Mouse (Mus musculus) 416B (cell line): ENCODE measurements around the gene Dclk2.

Experiments used
- DNase-seq: peaks from one replicate; pipeline ENCODE4 v3.0.0; 2011; ENCODE audit warnings: low read depth

Gene Dclk2

DNA sequence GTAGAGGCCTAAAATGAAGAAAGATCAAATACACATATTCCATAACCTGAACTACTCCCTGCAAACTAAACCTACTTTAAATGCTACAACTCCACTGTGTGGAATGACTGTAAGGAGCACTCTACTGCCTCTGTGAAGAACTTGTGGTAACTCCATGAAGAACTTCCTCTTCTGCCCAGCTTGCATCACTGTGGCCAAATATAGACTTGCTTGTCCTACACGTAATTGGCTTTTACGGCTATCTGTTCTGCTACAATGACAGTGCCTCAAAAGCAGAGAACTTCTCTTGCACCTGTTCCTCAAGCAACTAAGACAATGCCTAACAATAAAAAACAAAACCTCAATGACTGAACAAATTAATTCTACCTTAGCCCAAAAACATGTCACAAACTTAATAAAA, 26.2 kb downstream of the Dclk2 start:
- DNase-seq, result peak; percentile 70

DNA sequence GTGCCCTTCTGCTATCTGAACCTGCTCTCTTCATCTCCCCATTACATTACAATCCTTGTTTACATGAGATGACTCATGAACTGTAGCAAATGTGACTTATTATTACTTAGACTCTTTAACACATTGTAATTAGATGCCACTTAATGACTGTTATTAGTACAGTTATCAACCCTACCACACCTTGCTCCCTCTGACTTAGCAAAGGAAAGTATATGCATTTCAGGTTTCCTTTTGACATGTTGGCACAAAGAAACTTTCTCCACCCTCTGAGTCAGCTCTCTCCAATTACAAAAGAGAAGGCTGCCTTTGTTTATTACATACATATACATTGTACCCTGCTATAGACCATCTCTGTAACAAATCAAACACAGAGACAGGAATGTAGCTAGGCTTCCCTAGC, 33.1 kb downstream of the Dclk2 start:
- DNase-seq, result no peak

DNA sequence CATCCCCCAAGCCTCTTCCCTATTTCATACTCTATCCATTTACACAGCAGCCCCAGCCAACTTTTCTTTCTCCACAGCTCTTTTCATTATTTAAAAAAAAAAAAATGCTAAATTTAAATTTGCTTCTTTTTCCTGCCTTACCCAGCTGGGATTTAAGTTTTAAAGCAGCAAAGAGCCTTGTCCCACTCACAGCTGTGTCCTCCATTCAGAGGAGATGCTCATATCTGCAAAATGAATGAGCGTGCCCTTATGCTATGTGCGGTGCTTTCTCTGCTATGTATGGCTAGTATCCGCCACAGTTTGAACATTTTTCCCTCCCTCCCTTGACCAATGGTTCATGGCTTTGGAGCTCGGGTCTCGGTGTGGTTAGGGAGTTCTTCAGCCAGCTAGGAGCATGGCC, 35.5 kb downstream of the Dclk2 start:
- DNase-seq, result no peak

DNA sequence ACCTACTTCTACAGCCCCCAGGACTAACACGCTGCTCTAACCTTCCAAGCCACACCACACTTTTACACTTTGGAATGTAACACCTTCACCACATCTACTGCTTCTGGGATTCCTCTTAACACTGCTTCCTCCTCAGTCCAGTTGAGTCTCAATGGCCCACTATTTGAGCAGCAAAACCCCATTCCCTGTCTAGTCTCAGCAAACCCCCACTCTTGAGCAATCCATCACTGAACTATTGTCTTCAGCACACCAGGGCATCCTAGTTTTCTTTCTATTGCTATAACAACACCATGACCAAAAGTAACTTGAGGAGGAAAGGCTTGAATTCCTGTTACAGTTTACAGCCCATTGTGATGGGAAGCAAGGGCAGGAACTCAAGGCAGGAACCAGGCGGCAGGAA, 36.2 kb downstream of the Dclk2 start:
- DNase-seq, result no peak

DNA sequence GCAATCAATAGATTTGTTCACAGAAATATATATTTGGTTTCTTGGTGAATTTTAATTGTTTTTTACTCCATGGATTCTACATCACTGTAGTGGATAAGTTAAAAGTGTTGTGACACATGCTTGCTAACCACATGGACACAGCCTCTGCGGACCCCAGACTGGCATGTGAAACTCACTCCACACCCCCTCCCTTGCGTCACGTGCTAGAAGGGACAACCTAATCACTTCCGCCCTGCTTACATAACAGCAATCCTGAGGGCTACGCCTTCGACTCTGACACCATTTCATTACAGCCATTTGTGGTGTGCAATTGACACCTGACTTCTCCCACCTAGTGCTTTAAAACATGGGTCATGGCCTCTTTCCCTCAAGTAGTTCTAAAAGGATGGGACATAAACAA, 36.7 kb downstream of the Dclk2 start:
- no peak for DNase-seq

DNA sequence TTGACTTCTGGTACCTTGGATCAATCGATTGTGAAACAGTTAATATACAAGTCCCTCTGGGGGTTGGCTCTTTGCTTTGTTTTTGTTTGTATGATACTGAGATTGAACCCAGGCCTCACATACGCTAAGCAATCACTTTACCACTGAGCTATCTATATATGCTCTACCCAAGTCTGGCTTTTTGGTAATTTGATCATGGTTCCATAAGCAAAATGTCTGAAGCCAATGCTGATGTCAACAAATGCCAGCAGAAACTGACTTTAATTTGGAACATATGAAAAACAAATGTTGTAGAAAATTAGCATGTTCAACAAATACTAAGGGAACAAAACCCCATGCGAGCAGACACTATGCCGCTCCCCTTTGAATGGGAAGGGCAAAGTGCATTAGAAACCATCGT, 44.7 kb downstream of the Dclk2 start:
- DNase-seq, result no peak

DNA sequence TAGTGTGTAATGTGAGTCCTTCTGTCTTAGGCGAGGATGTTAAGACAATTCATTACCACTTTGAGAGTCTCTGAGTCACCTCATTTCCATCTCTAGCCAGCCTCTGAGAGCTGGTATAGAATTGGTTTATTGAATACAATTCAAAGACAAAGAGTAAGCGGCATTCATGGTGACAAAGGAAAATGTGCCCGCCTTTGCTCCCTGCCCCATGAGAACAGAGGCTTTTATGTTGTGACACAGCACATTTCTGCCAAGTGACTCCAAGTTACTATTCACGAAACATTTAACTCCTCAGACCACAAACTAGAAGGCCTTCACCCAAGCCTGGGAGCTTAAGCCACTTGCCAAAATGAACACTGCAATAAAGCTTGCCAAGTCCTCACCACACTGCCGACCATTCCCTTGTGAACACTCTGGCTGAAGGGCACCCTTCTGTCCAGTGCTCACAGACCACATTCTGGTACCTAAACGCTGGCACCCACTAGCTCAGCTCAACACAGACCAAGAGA, 47.5 kb downstream of the Dclk2 start:
- DNase-seq, result no peak

DNA sequence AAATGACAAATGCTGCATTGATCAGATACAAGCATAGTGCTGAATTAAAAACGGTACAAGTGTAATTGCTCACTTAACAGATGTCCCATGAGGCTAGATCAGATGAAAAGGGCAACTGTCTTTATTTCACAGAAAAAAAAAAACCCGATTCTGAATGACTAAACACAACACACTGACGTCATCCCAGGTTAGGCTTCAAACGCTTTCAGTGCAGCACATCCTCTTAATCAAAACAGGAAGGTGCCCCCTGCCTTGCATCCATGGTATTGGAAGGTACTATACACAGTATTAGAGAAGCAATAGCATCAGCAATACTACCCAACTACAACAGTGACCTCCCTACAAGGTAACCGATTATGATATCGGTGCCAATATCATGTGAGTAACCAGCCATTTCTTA, 49.7 kb downstream of the Dclk2 start:
- no peak for DNase-seq

DNA sequence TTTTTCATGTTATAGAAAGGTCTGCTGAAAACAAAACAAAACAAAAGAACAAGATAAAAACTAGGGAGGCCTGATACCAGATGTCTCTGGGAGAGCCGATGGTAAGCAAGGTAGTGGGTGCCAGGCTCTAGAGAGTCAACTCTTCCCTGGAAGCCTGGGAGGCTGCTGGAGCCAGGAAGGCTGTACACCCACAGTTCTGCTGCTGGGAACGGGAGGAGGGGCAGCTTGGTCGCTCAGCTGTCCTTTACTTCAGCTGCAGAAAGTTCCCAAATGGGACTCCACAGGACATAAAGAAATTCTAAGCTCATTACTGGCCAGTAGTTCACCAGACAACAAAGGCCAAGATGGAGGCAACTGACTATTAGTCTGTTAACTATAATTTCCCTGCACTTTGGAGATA, 50.2 kb downstream of the Dclk2 start:
- DNase-seq, result no peak

DNA sequence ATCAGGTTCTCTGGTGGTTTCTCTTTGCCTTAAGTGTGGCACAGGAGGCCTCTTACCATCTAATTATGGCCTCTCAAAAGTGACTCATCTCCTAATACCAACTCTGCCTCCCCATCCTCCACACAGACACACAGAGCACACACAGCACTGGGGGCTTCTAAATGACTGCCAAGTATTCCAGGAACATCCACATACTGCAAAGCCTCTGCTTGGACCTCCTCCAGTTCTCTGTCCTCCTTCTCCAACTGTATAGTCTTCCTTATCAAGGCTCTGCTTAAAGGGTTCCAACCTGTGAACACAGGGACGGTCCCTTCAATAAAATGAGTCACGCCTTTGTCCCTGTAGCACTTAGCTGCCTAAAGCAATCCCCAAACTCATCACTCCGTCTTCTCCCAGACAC, 51.9 kb downstream of the Dclk2 start:
- no peak for DNase-seq

DNA sequence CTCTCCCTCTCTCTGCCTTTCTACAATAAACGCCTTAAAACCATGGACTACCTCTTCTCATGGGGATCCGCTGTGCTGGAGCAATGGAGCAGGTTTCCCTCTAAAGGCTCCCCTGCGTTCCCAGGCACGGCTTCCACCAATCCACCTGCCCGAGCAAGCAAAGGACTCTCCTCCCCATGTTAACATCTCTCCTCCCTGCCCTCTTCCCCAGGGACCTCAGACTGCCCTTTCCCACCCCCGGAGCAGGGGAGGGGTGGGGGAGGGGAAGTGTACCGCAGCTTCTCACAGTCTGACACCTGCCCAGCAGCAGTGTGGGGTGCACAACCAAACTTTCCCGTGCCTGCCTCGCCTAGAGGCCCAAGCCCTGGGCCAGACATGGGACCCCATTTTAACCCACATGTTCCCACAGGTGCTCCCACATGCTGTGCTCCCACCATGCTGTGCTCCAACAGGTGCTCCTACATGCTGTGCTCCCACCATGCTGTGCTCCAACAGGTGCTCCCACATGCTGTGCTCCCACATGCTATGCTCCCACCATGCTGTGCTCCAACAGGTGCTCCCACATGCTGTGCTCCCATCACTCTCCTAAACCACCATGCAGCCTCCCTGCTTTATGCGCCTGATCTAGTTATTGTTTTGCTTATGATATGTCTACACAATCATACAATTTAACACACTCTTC, 57.2 kb downstream of the Dclk2 start:
- no peak for DNase-seq

DNA sequence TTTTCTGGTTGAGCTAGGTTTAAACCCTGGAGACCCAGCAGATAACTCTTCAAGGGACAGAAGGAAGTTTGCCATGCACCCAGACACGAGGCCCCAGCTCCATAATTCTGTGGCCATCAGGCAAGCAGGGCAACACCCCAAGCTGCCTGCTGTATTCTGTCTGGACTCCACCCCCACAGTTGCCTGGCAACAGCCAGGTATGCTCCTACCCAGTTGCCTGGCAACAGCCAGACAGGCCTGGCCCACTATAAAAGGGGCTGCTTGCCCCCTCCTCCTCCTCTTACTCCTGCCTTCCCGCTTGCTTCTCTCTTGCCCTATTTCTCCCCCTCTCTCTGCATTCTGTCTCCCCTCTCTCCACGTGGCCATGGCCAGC, 57.7 kb downstream of the Dclk2 start:
- no peak for DNase-seq

DNA sequence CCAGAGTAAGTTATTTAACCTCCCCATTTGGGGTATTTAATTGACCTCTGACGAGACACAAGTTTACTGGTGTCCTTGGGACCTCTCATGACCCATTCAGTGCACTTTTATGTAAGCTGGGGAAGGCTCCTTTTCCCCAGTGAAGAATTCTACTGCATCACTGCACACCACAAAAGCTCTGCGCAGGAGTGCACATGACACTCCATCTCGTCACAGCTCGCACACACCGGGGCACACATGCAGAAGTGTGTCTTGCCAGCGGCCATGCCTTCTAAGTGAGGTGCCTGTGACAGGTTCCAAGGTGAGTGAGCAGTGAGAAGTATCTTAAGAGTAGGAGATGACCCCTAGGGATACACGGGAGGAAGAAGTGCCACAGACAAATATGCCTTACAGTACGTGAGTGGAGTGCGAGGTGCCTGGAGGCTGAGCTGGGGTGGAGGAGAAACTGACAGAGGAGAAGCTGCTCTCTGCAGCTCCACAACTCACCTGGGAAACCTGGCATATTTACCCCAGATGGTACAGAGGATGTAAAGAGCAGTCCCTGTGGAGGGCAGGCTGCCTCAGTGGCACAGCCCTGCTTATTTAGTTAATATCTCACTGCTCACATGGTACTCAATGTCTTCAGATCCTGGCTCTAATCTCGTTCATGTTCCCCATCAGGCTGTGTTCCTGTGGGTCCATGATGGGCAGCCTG, 58.3 kb downstream of the Dclk2 start:
- DNase-seq, result no peak

DNA sequence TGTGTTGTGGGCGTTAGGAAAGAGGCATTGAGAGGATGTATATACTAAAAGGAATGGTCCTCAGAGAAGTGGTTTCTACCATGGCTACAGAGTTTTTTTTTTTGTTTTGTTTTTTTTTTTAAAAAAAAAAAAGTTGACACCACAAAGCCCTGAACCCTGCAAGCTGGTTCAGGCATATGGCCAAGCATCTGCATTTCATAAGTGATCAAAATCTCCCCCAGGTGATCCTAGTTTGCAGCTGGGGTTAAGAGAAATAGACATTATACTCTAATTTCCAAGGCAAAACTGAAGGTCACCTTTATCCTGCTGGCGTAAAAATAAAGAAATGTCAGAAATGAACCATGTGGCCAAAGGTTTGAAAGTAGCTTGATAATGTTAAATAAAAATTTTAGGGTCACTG, 60.9 kb downstream of the Dclk2 start:
- DNase-seq, result no peak

DNA sequence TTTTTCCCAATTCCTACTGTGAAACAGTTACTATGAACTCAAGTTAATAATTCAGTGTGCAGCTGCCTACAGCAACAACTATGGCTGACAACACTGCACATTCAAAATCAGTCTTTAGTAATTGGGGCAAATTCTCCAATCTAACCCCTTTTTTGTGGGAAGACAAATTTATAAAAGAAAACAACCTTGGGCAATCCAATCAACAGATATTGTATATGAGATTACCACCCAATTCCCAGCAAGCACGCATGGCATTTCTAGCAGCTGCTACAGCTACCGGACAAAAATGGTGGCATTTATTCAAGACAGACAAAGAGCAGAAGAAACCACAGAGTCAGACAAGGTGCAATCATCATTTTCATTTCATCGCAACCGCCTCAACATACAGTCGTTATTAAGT, 62.0 kb downstream of the Dclk2 start:
- DNase-seq, result no peak

DNA sequence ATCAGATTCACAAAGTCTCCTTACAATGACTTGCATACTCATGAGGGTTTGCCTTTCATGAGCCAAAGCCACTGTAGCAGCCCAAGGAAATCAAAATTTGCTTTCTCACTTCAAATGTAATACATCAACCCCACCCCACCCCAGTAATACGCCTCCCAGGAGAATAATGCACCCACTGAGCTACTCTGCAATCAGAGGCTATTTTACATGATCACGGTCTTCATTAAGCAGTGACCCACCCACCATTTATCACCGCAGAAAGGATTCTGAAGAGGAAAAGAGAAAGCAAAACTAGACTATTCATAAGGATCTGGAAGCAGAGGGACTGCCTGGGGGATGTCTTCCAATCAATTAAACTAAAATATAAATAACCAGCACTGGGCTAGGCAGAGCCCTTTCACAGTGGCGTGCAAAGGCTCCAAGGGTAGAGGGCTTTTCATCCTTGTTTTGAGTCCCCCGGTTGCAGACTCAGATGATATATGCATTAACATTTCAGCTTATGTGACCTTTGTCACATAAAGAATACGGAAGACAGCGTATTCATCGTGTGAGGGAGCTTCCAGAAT, 62.7 kb downstream of the Dclk2 start:
- no peak for DNase-seq

DNA sequence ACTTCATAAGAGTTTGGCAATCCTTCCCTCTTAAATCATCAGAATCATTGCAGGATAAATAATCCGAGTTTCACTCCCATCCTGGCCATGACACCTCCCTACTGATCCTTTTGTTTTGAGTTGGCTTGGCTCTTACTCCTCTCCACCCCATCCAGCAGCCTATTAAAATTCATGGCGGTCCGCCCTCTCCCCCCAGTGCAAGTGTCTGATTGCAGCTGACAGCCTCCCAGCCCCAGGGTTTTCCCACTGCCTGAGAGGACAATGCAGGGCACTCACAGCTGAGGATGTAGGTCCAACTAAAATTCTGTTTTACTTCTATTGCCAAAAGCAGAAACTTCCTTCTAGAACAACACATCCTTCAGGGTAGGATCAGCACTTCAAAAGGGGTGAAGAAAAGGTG, 67.8 kb downstream of the Dclk2 start:
- DNase-seq, result no peak

DNA sequence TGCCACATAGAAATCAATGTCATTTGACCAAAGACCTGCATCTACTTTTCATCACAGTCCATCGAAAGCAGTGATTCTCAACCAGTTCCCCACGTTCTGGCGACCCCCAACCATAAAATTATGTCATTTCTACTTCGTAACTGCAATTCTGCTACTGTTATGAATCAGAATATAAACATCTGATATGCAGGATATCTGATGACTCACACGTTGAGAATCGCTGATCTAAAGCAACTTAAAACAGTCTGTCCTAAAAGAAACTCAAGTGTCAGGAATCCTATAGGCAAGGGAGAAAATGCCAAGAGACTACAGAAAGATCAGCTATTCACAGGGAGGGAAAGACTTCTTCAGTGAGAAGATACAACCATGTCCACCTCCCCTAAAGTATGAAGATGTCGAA, 69.5 kb downstream of the Dclk2 start:
- DNase-seq, result no peak

DNA sequence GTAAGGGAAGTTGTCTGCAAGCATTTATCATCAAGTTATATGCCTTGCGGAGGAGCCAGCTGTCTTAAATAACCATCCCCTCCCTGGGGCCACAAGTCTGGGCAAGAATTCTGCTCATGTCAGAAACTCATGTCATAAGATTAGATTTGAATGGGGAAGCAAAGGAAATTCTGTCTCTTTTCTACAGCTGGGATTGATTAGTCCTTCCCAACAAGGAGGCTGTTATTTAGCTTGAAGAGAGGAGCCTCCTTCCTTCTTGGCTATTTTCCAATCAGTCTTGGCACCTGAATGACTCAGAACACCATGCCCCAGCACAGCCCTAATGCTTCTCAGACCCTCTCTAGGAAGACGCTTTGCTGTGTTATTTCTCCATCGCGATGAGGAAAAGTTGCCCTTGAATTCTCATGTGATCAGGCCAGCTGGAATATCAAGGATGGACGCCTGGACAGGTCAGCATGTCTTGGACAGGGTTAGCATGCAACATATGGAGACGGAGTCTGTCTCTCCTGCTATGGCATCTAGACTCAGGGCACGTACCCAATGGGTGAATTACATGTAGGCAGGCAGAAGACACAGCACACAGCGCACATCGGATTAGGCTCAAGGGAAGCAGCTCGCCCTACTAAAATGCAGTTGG, 70.1 kb downstream of the Dclk2 start:
- DNase-seq, result no peak

DNA sequence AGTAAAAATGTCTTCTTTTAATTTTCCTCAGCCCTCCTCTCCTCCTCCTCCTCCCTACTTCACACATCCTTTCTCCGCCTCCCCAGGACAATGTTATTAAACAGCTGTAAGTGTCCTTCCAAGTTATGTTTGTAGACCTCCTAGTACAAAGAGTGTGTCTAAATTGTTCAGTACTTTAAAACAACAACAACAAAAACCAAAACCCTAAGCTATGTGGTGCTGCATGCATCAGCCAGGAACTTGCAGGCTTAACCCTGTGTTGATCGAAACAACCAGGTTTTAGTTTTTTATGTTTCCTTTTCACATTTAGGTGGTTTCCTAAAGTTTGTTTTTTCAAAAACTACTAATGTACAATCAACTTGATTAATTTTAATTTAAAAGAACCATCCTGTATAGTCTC, 71.3 kb downstream of the Dclk2 start:
- no peak for DNase-seq

DNA sequence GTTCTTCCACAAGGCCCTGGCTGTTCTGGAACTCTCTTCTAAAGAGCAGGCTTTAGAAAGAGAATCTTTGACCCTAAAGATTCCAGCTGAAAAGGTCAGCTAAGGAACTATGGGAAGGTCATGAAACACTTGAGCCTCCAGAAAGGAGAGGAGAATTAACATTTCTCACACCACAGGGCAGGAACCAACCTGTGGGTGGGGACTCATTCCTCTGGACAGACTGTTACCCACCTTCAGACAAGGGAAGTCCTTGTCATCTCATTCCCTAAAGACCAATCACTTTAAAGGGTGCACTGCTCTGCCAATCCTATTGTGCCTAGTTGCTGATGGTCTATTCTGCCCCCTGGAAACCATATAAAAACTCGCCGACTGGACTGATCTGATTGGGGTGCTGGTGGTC, 73.1 kb downstream of the Dclk2 start:
- DNase-seq, result no peak

DNA sequence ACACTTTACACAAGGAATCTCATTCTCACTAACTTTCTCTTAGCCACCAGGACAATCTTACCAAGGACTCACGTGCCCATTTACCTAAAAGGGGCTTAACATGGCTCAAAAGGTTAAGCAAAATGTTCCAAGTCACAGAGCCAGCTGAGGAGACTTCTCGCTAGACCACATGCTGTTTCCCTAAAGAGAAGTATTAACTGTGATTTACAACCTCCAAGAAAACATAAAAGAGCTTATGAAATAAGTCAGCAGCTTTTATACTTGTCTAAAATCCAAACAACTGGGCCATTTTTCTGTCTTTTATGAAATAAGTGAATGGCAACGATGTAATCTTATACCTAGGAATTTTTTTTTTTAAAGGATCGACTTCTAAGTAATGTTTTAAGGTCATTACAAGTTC, 74.6 kb downstream of the Dclk2 start:
- no peak for DNase-seq

DNA sequence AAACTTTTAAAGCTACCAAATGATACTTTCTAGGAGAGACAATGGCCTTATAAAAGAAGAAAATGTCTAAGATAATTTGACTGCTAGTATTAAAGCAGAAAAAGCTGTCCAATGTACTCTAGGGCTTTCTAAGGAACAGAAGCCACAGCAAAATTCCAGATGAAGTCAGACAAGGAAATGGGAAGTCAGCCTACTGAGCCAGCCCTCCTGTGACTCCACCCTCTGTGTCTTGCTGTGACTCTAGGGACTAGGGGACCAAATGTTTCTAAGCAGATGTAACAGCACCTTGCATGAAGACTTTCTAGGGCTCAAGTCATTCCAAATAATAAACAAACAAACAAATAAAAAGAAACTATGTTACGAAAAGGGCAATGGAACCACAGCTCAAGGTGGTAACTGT, 75.1 kb downstream of the Dclk2 start:
- DNase-seq, result no peak
